Mouse (Mus musculus): ENCODE data around the gene Tspyl4. TPM values are rescaled to one million over a fixed set of nuclear protein-coding genes. Genes with fewer than 3 reads are reported as not detected.

Tspyl4 gene
- polyA plus RNA-seq, 1 experiment from 2014 or later = 40.4 TPM

DNA sequence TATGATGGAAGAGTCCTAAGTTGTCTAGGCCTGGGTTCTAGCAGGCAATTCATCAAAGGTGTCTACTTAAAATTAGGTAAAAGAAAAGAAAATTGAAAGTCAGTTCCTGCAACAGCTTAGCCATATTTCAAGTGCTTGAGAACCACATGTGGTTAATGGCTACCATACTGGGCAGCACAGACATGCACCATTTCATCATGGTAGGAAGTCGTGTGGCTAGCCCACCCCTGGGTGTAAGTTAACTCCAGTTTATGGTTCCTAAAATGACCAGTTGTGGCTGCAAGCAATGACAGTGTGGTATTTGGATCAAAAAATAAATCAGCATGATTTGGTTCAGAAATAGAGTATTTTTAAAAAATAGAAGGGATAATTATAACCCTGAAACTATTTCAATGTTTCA is 44.6 kb downstream of the Tspyl4 start:
- H3K4me3 ChIP-seq (ENCODE audit: low read depth, low read length) = no peak overlapping the region
- H3K36me3 ChIP-seq (ENCODE audit: control insufficient read depth, insufficient read depth, low read length) = no peaks in the 10 kb centered on the region
- DNase-seq (ENCODE audit: low spot score) = no peak
- H3K4me1 ChIP-seq (ENCODE audit: control insufficient read depth, insufficient read depth, low read length) = no peaks in the 10 kb centered on the region
- H3K27ac ChIP-seq (ENCODE audit: low read depth, low read length) = no peak overlapping the region
- WGBS = 75% methylated on average over 1 of the region's 1 CpGs
- no peak overlapping the region for H3K9ac ChIP-seq (ENCODE audit: low read length)
- ATAC-seq (ENCODE audit: insufficient read depth, low FRiP score, low TSS enrichment) = no peak
- H3K9me3 ChIP-seq (ENCODE audit: control insufficient read depth, low read length) = no peaks in the 10 kb centered on the region
- H3K27me3 ChIP-seq (ENCODE audit: control insufficient read depth, insufficient read depth, low read length) = no peaks in the 10 kb centered on the region
- no peak overlapping the region for H3K4me2 ChIP-seq (ENCODE audit: low read depth)

Other genes with a start within 250 kb of the Tspyl4 start
- gene Calhm5, start 200.9 kb upstream of the Tspyl4 start, polyA plus RNA-seq (2014; fragmentation: Nextera tagmentation; extraction: Ambion mirVana) = 0.13 and 0.19 TPM in 2 replicates
- gene Calhm6, start 169.5 kb upstream of the Tspyl4 start, polyA plus RNA-seq (2014; fragmentation: Nextera tagmentation; extraction: Ambion mirVana) = 0.37 TPM in 1 of 2 replicates, not detected in the other
- gene Dse, start 89.7 kb upstream of the Tspyl4 start, polyA plus RNA-seq (2014; fragmentation: Nextera tagmentation; extraction: Ambion mirVana) = 28.2 and 32.6 TPM in 2 replicates
- gene Tspyl1, start 15.3 kb upstream of the Tspyl4 start, polyA plus RNA-seq (2014; fragmentation: Nextera tagmentation; extraction: Ambion mirVana) = 72.9 and 74.7 TPM in 2 replicates
- not detected in 2 replicates for gene Col10a1, start 92.5 kb downstream of the Tspyl4 start, polyA plus RNA-seq (2014; fragmentation: Nextera tagmentation; extraction: Ambion mirVana)
- 4.1 and 5.6 TPM in 2 replicates for gene Nt5dc1, start 121.1 kb downstream of the Tspyl4 start, polyA plus RNA-seq (2014; fragmentation: Nextera tagmentation; extraction: Ambion mirVana)
- gene Frk, start 186.0 kb downstream of the Tspyl4 start, polyA plus RNA-seq (2014; fragmentation: Nextera tagmentation; extraction: Ambion mirVana) = 2.2 TPM in 2 replicates